Mouse (Mus musculus) heart, postnatal 10 days (tissue): ENCODE data around the gene Dcst1. TPM values are rescaled to one million over a fixed set of nuclear protein-coding genes. Genes with fewer than 3 reads are reported as not detected.

ENCODE experiments used
- DNase-seq, 2 experiments: peaks; one replicate each; pipeline ENCODE4 v3.0.0; 2021
- intact Hi-C: fragments of 180-260 bp; cut with DNase I; formaldehyde crosslinking; loops from one replicate; pipeline ENCODE4 v1.15.1; 2025
- total RNA-seq, 2 experiments: library from RNA; stranded (reverse); gene quantifications; 2 replicates each; pipeline ENCODE4 v1.2.3; 2021

Dcst1 gene
- total RNA-seq, 2 experiments from 2014 or later: 0.43 to 0.57 TPM

- DNase-seq: no peak
- intact Hi-C loops: no loop called here
These were observed 46.0 kb downstream of the Dcst1 start for GRCm38 (mm10) chr3:89318971-89319590.

- intact Hi-C loops: no loop called here
- DNase-seq: no peak
These were observed 46.7 kb downstream of the Dcst1 start for GRCm38 (mm10) chr3:89318316-89318715.

GRCm38 (mm10) chr3:89317246-89317645, 47.8 kb downstream of the Dcst1 start:
- DNase-seq: no peak
- intact Hi-C loops: loop anchor here (1.0 to 2.0 kb wide), 3 partner anchors 20 to 168 kb away; no protein-coding TSS in a partner anchor

GRCm38 (mm10) chr3:89316833-89317232, 48.2 kb downstream of the Dcst1 start:
- intact Hi-C loops: loop anchor here (1.0 to 2.0 kb wide), 3 partner anchors 20 to 168 kb away; no protein-coding TSS in a partner anchor
- DNase-seq: peak; percentile 90 to 93

GRCm38 (mm10) chr3:89315930-89316831, 48.9 kb downstream of the Dcst1 start:
- intact Hi-C loops: loop anchor here (2.0 kb wide), 1 partner anchor 21 kb away; no protein-coding TSS in a partner anchor
- no peak for DNase-seq

GRCm38 (mm10) chr3:89315195-89315929, 49.7 kb downstream of the Dcst1 start:
- intact Hi-C loops: no loop called here
- peak; percentile 78 to 91 for DNase-seq

- no peak for DNase-seq
- intact Hi-C loops: no loop called here
These were observed 50.3 kb downstream of the Dcst1 start for GRCm38 (mm10) chr3:89314791-89315190.

GRCm38 (mm10) chr3:89314340-89314739, 50.7 kb downstream of the Dcst1 start:
- intact Hi-C loops: no loop called here
- DNase-seq: no peak

GRCm38 (mm10) chr3:89308089-89308488, 57.0 kb downstream of the Dcst1 start:
- DNase-seq: peak; percentile 73 to 78
- intact Hi-C loops: loop anchor here (1.0 to 10.0 kb wide), 3 partner anchors 25 to 203 kb away; partner anchors contain the start of genes Fdps and Gm43738

- DNase-seq: no peak
- intact Hi-C loops: loop anchor here (10.0 kb wide), 1 partner anchor 201 kb away; the partner anchor contains the start of genes Fdps and Gm43738
These were observed 59.3 kb downstream of the Dcst1 start for GRCm38 (mm10) chr3:89305551-89306325.

GRCm38 (mm10) chr3:89305105-89305504, 59.9 kb downstream of the Dcst1 start:
- DNase-seq: no peak
- intact Hi-C loops: loop anchor here (10.0 kb wide), 1 partner anchor 200 kb away; the partner anchor contains the start of genes Fdps and Gm43738

GRCm38 (mm10) chr3:89304440-89304839, 60.6 kb downstream of the Dcst1 start:
- no peak for DNase-seq
- intact Hi-C loops: loop anchor here (10.0 kb wide), 1 partner anchor 200 kb away; the partner anchor contains the start of genes Fdps and Gm43738

- intact Hi-C loops: loop anchor here (10.0 kb wide), 1 partner anchor 196 kb away; the partner anchor contains the start of genes Fdps and Gm43738
These were observed 64.5 kb downstream of the Dcst1 start for GRCm38 (mm10) chr3:89300514-89300913.

More at GRCm38 (mm10) chr3:89300514-89300913, 64.5 kb downstream of the Dcst1 start:
- no peak for DNase-seq

Other genes with a start within 250 kb of the Dcst1 start
- gene Pklr, start 229.1 kb downstream of the Dcst1 start, total RNA-seq: not detected
- under 1 TPM; 0.19 to 0.60 TPM for gene Hcn3, start 205.1 kb downstream of the Dcst1 start, total RNA-seq
- 10 to 100 TPM; 26.6 to 26.7 TPM for gene Clk2, start 200.5 kb downstream of the Dcst1 start, total RNA-seq
- 10 to 100 TPM; 49.4 to 49.6 TPM for gene Scamp3, start 187.8 kb downstream of the Dcst1 start, total RNA-seq
- gene Fam189b, start 182.1 kb downstream of the Dcst1 start, total RNA-seq: 1 to 10 TPM; 7.9 to 8.3 TPM
- gene Gba, start 162.3 kb downstream of the Dcst1 start, total RNA-seq: 10 to 100 TPM; 24.2 to 24.7 TPM
- 10 to 100 TPM; 20.4 to 21.8 TPM for gene Thbs3, start 150.1 kb downstream of the Dcst1 start, total RNA-seq
- gene Mtx1, start 138.2 kb downstream of the Dcst1 start, total RNA-seq: 10 to 100 TPM; 73.7 to 77.2 TPM
- under 1 TPM; 0.20 to 0.34 TPM for gene Muc1, start 136.2 kb downstream of the Dcst1 start, total RNA-seq
- gene Krtcap2, start 119.3 kb downstream of the Dcst1 start, total RNA-seq: 10 to 100 TPM; 84.4 to 88.0 TPM
- 1 to 10 TPM in 1 of 2 experiments, under 1 TPM in 1; 0.77 to 1.1 TPM for gene Trim46, start 118.9 kb downstream of the Dcst1 start, total RNA-seq
- gene Dpm3, start 105.9 kb downstream of the Dcst1 start, total RNA-seq: 10 to 100 TPM; 60.2 to 64.2 TPM
- 10 to 100 TPM; 29.3 to 31.3 TPM for gene Slc50a1, start 94.7 kb downstream of the Dcst1 start, total RNA-seq
- 10 to 100 TPM; 48.8 to 57.5 TPM for gene Efna1, start 84.1 kb downstream of the Dcst1 start, total RNA-seq
- gene Efna3, start 42.3 kb downstream of the Dcst1 start, total RNA-seq: under 1 TPM in 1 of 2 experiments, not detected in 1; 0.17 TPM
- 1 to 10 TPM; 1.9 to 2.2 TPM for gene Efna4, start 27.2 kb downstream of the Dcst1 start, total RNA-seq
- gene Adam15, start 15.3 kb downstream of the Dcst1 start, total RNA-seq: 100 to 1,000 TPM; 101 to 118 TPM
- gene Dcst2, start 3.3 kb downstream of the Dcst1 start, total RNA-seq: under 1 TPM in 1 of 2 experiments, not detected in 1; 0.26 TPM
- gene Zbtb7b, start 29.5 kb upstream of the Dcst1 start, total RNA-seq: 10 to 100 TPM; 20.2 to 25.6 TPM
- under 1 TPM in 1 of 2 experiments, not detected in 1; 0.64 TPM for gene Lenep, start 37.5 kb upstream of the Dcst1 start, total RNA-seq
- 10 to 100 TPM; 44.4 TPM for gene Flad1, start 46.6 kb upstream of the Dcst1 start, total RNA-seq
- 10 to 100 TPM; 26.6 to 26.9 TPM for gene Cks1b, start 53.1 kb upstream of the Dcst1 start, total RNA-seq
- gene Shc1, start 53.2 kb upstream of the Dcst1 start, total RNA-seq: 10 to 100 TPM; 59.1 to 62.1 TPM
- 10 to 100 TPM; 16.8 to 22.3 TPM for gene Pygo2, start 65.0 kb upstream of the Dcst1 start, total RNA-seq
- 10 to 100 TPM; 66.5 to 66.8 TPM for gene Pbxip1, start 71.5 kb upstream of the Dcst1 start, total RNA-seq
- gene Pmvk, start 89.3 kb upstream of the Dcst1 start, total RNA-seq: 10 to 100 TPM in 1 of 2 experiments, 1 to 10 TPM in 1; 8.9 to 12.1 TPM
- gene Kcnn3, start 154.9 kb upstream of the Dcst1 start, total RNA-seq: 1 to 10 TPM; 7.4 to 8.8 TPM